Comparison of ENCODE assay signal across 14 mouse cellular contexts in genomic region chr1:59943825-59944224, GRCm38 (mm10). TPM values are rescaled to one million over a fixed set of nuclear protein-coding genes. Genes with fewer than 3 reads are reported as not detected.
DNase-seq lines count a peak whose midpoint lies in the region; ATAC-seq lines count a peak whose summit lies in the region.
"Had no signal": no experiment of that assay in that cellular context is flagged by ENCODE, and none has a peak within 500 bp of the region (broad histone marks: within the 10 kb centered on the region; RNA-seq: fewer than 3 reads in every experiment).

No protein-coding gene starts in this region.

- no peak for ATAC-seq in liver, embryonic 12.5 days
- ATAC-seq in embryonic facial prominence, embryonic 13.5 days (ENCODE audit: insufficient number of reproducible peaks, insufficient read depth, low FRiP score, low TSS enrichment, low read depth) = no peak
- ATAC-seq: liver, postnatal 0 days had no signal

- no peak overlapping the region for H3K27ac ChIP-seq in liver, embryonic 12.5 days
- H3K27ac ChIP-seq in embryonic facial prominence, embryonic 13.5 days = 0 out of 2 replicates have a peak overlapping the region, but pooled peaks have one; percentile 3
- H3K27ac ChIP-seq: forebrain, embryonic 10.5 days had no signal

- H3K9me3 ChIP-seq in liver, embryonic 12.5 days (replicated peaks) = no peaks in the 10 kb centered on the region
- no peaks in the 10 kb centered on the region for H3K9me3 ChIP-seq in embryonic facial prominence, embryonic 13.5 days
- H3K9me3 ChIP-seq: forebrain, embryonic 10.5 days had no signal

- WGBS in liver, embryonic 12.5 days (ENCODE audit: insufficient replicate concordance) = 50% methylated on average over 5 of the region's 5 CpGs
- 43% methylated on average over 5 of the region's 5 CpGs for WGBS in embryonic facial prominence, embryonic 13.5 days

- DNase-seq in adrenal gland, postnatal 25 days = peak; percentile 4
- no peak for DNase-seq in adrenal gland, postnatal 10 days
- DNase-seq in liver = peak; percentile 7
- peak; percentile 44 to 75 for DNase-seq in lung, postnatal 4 days
- DNase-seq in testis, postnatal 10 days (ENCODE audit: low spot score) = no peak
- no peak for DNase-seq in spleen, postnatal 36 days (ENCODE audit: low spot score in 2 of 2)
- DNase-seq: cerebellum, postnatal 14 days; gastrocnemius, postnatal 10 days; left cerebral cortex, postnatal 4 days; liver, postnatal 0 days; right cerebral cortex, postnatal 4 days had no signal

- no peaks in the 10 kb centered on the region for H3K36me3 ChIP-seq in liver, embryonic 12.5 days
- H3K36me3 ChIP-seq in embryonic facial prominence, embryonic 13.5 days = peaks cover 4% of the 10 kb centered on the region; the same call in 1 of the 2 replicates

- no peak overlapping the region for H3K4me2 ChIP-seq in liver, embryonic 12.5 days
- no peak overlapping the region for H3K4me2 ChIP-seq in embryonic facial prominence, embryonic 13.5 days

- no peaks in the 10 kb centered on the region for H3K27me3 ChIP-seq in liver, embryonic 12.5 days (replicated peaks)
- H3K27me3 ChIP-seq in embryonic facial prominence, embryonic 13.5 days = no peaks in the 10 kb centered on the region

- peaks cover 59% of the 10 kb centered on the region for H3K4me1 ChIP-seq in liver, embryonic 12.5 days
- H3K4me1 ChIP-seq in embryonic facial prominence, embryonic 13.5 days = peaks cover 11% of the 10 kb centered on the region

- H3K4me3 ChIP-seq in liver, embryonic 12.5 days = no peak overlapping the region
- H3K4me3 ChIP-seq in embryonic facial prominence, embryonic 13.5 days = no peak overlapping the region
- H3K4me3 ChIP-seq: forebrain, embryonic 10.5 days had no signal

- no peak overlapping the region for H3K9ac ChIP-seq in liver, embryonic 12.5 days
- H3K9ac ChIP-seq in embryonic facial prominence, embryonic 13.5 days = no peak overlapping the region
- H3K9ac ChIP-seq: liver, postnatal 0 days had no signal

RNA-seq across cellular contexts. Expression of gene Fam117b, which starts 31.0 kb away (rescaled TPM):
- total RNA-seq in adrenal gland, postnatal 25 days (2021) = 40.2 TPM in 2 replicates
- 10 to 100 TPM; 31.9 to 34.3 TPM for total RNA-seq in adrenal gland, postnatal 10 days (2021)
- 7.6 TPM in 2 replicates for polyA plus RNA-seq in liver, embryonic 12.5 days (2016; fragmentation: Nextera tagmentation; extraction: Ambion mirVana)
- polyA plus RNA-seq in embryonic facial prominence, embryonic 13.5 days (2015; fragmentation: Nextera tagmentation; extraction: Ambion mirVana) = 11.0 and 11.7 TPM in 2 replicates

Comparison
In these comparisons a context has a peak if more than half of its experiments do, and no peak if none do; other contexts are left out.
1. DNase-seq: peak in adrenal gland, postnatal 25 days (single experiment), liver (single experiment) and lung, postnatal 4 days (2 of 2); none in adrenal gland, postnatal 10 days (single experiment), testis, postnatal 10 days (single experiment) and spleen, postnatal 36 days (0 of 2).